Mouse (Mus musculus) heart, postnatal 10 days (tissue): ENCODE data around the gene Pdp2. TPM values are rescaled to one million over a fixed set of nuclear protein-coding genes. Genes with fewer than 3 reads are reported as not detected.
A peak's percentile ranks its signal among the peaks of the same experiment; 100 is the strongest.
"Not testable (repeated sequence)": the region's sequence is repeated elsewhere in the genome, so short reads cannot be mapped to it uniquely, and the experiment has no call there.

ENCODE experiments used
- DNase-seq, 2 experiments: peaks; one replicate each; pipeline ENCODE4 v3.0.0; 2021
- intact Hi-C: fragments of 180-260 bp; cut with DNase I; formaldehyde crosslinking; loops from one replicate; pipeline ENCODE4 v1.15.1; 2025
- total RNA-seq, 2 experiments: library from RNA; stranded (reverse); gene quantifications; 2 replicates each; pipeline ENCODE4 v1.2.3; 2021

Gene Pdp2
- total RNA-seq, 2 experiments from 2014 or later, result 7.2 to 10.6 TPM

- intact Hi-C loops, result no loop called here
- DNase-seq, result peak; percentile 83 to 85
Observed at GRCm38 (mm10) chr8:104630981-104631663, 39.9 kb downstream of the Pdp2 start, which contains the start of gene Rrad. TSS of gene Rrad (minus strand) at chr8:104631327.

GRCm38 (mm10) chr8:104631975-104632374 is 40.7 kb downstream of the Pdp2 start:
- peak; percentile 37 to 61 for DNase-seq
- intact Hi-C loops, result no loop called here

- intact Hi-C loops, result no loop called here
- DNase-seq, result no peak
Observed at GRCm38 (mm10) chr8:104632486-104632885, 41.2 kb downstream of the Pdp2 start.

DNA sequence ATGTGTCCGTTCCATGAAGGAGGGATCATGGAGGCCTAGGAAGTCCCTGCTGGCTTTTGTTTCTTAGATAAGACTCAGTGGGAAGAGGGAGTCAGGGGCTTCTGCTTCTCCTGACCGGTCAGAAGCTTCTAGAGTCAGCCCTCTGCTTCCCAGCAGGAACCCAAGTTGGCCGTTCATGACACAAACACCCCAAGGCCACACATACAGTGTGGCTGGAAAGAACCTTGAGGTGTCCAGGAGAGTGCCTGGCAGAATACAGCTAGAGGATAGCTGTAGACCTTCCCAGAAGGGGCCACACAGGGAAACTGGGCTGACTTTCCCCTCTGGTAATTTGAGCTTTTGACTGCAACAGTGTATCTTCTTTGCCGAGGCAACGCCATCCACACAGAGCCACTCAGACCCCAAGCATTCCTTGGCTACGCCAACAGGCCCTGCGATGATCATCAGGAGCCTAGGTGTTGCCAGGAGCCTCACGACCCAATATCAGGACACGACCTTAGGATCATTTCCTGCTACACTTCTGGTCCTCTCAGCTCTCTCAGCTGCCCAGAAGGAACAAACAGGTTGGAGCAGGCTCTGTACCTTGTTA is 42.0 kb downstream of the Pdp2 start:
- DNase-seq, result peak; percentile 64 to 71
- intact Hi-C loops, result no loop called here

- DNase-seq, result peak; percentile 4 to 5
- intact Hi-C loops, result no loop called here
Observed at GRCm38 (mm10) chr8:104635004-104635710, 43.9 kb downstream of the Pdp2 start.

DNA sequence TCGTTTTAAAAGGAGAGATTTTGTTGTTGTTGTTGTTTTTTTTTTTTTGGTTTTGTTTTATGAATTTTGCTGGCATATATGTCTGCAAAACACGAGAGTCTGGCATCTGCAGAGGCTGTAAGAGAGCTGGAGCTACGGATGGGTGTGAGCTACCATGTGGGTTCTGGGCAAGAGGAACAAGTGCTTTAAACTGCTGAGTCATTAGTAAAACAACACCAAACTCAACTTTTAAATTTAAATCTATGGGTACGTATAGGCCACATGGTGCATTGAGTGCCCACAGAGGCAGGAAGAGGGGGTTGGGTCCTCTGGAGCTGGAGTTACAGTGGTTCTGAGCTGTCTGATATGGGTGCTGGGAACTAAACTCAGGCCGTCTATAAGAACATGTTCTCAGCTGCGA is 46.8 kb downstream of the Pdp2 start:
- no peak for DNase-seq
- intact Hi-C loops, result no loop called here

DNA sequence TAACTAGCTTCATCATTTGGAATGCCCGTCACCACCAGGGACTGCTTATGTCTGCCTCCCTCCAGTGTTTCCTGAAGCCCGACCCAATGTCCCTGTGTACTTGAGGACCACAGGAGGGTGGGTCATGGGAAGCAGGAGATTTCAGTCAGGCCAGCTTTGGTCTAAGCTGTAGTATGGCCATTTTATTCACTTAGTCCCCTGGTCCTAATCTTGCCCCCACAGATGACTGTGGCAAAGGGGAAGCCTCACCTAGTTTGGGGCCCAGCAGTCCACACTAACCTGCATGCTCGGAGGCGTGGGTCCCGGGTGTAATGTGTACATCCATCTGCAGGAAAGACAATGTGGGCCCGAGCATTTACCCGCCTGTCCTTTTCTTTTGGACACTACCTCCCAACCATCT is 49.0 kb downstream of the Pdp2 start:
- DNase-seq, result no peak
- intact Hi-C loops, result no loop called here

DNA sequence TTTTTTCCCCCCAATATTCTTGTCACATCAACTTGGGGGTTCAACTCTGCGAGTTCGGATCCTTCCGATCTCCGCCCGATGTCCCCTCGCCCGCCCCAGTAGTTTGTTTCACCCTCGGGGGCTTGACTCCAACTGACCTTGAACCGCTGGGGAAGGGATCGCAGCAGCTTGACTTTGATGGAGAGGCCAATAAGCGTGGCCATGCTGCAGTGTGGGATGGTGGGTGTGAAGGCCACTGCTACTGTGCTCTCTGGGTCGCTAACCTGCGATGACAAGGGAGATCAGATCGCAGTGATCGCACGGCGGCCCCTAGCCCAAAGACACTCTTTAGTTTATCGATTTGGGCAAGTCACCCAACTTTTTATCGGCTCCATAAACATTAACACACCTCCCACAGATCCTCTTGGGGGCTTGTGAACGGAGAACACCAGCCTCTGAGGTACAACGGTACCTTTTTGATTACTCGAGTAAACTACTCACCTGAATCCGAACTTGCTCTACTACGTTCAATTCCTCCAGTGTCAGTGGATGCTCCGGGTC is 49.6 kb downstream of the Pdp2 start:
- no peak for DNase-seq
- intact Hi-C loops, result no loop called here

GRCm38 (mm10) chr8:104641426-104642323 is 50.4 kb downstream of the Pdp2 start, which contains the start of gene Ciao2b:
TSS of gene Ciao2b (minus strand) at chr8:104641965.
- intact Hi-C loops, result no loop called here

GRCm38 (mm10) chr8:104642324-104642654 is 51.0 kb downstream of the Pdp2 start:
- no peak for DNase-seq
- intact Hi-C loops, result no loop called here

More at GRCm38 (mm10) chr8:104641426-104642323, 50.4 kb downstream of the Pdp2 start, which contains the start of gene Ciao2b:
- DNase-seq, result peak; percentile 93

- intact Hi-C loops, result loop anchor here (1.0 kb wide), 1 partner anchor 42 kb away; no protein-coding TSS in a partner anchor
- not testable (repeated sequence) for DNase-seq
Observed at GRCm38 (mm10) chr8:104644187-104644586, 52.9 kb downstream of the Pdp2 start.

Other genes starting within 250 kb of the Pdp2 start
- 10 to 100 TPM; 16.4 to 16.8 TPM for gene Cmtm4, start 195.6 kb upstream of the Pdp2 start, total RNA-seq
- 100 to 1,000 TPM in 1 of 2 experiments, 10 to 100 TPM in 1; 86.4 to 125 TPM for gene Dync1li2, start 148.4 kb upstream of the Pdp2 start, total RNA-seq
- not detected for gene Terb1, start 81.5 kb upstream of the Pdp2 start, total RNA-seq
- 10 to 100 TPM; 32.9 to 36.4 TPM for gene Nae1, start 56.8 kb upstream of the Pdp2 start, total RNA-seq
- gene Car7, start 56.8 kb upstream of the Pdp2 start, total RNA-seq, result 1 to 10 TPM; 3.9 to 4.2 TPM
- gene Cdh16, start 32.9 kb downstream of the Pdp2 start, total RNA-seq, result 1 to 10 TPM; 3.2 to 3.6 TPM
- 100 to 1,000 TPM; 221 to 337 TPM for gene Rrad, start 39.9 kb downstream of the Pdp2 start, total RNA-seq
- gene Ciao2b, start 50.5 kb downstream of the Pdp2 start, total RNA-seq, result 10 to 100 TPM; 65.1 to 71.7 TPM
- not detected for gene Ces2a, start 142.6 kb downstream of the Pdp2 start, total RNA-seq
- gene Ces2b, start 240.1 kb downstream of the Pdp2 start, total RNA-seq, result under 1 TPM; 0.25 to 0.34 TPM